ENCODE assay signal across 10 mouse cellular contexts in genomic region chr17:79454526-79454925, GRCm38 (mm10).
DNase-seq lines count a peak whose midpoint lies in the region; ATAC-seq and TF ChIP-seq lines count a peak whose summit lies in the region.
"Had no signal": no experiment of that assay in that cellular context is flagged by ENCODE, and none has a peak within 500 bp of the region (broad histone marks: within the 10 kb centered on the region; RNA-seq: fewer than 3 reads in every experiment).

No protein-coding gene starts in this region.

- 35% methylated on average over 5 of the region's 5 CpGs for WGBS in forebrain, embryonic 13.5 days
- 39% methylated on average over 5 of the region's 5 CpGs for WGBS in forebrain, embryonic 15.5 days
- WGBS in neural tube, embryonic 15.5 days: 43% methylated on average over 5 of the region's 5 CpGs
- WGBS in kidney, embryonic 15.5 days: 29% methylated on average over 5 of the region's 5 CpGs
- 19% methylated on average over 5 of the region's 5 CpGs for WGBS in stomach, postnatal 0 days
- WGBS in hindbrain, embryonic 13.5 days: 20% methylated on average over 5 of the region's 5 CpGs

- no peaks in the 10 kb centered on the region for H3K9me3 ChIP-seq in forebrain, embryonic 13.5 days (replicated peaks)
- no peaks in the 10 kb centered on the region for H3K9me3 ChIP-seq in forebrain, embryonic 15.5 days
- H3K9me3 ChIP-seq in neural tube, embryonic 15.5 days (replicated peaks): no peaks in the 10 kb centered on the region
- no peaks in the 10 kb centered on the region for H3K9me3 ChIP-seq in kidney, embryonic 15.5 days (replicated peaks)
- no peaks in the 10 kb centered on the region for H3K9me3 ChIP-seq in stomach, postnatal 0 days (ENCODE audit: control insufficient read depth, low read length)
- no peaks in the 10 kb centered on the region for H3K9me3 ChIP-seq in hindbrain, embryonic 13.5 days

- no peaks in the 10 kb centered on the region for H3K27me3 ChIP-seq in forebrain, embryonic 13.5 days
- no peaks in the 10 kb centered on the region for H3K27me3 ChIP-seq in forebrain, embryonic 15.5 days
- no peaks in the 10 kb centered on the region for H3K27me3 ChIP-seq in neural tube, embryonic 15.5 days (replicated peaks)
- no peaks in the 10 kb centered on the region for H3K27me3 ChIP-seq in kidney, embryonic 15.5 days
- H3K27me3 ChIP-seq in stomach, postnatal 0 days (ENCODE audit: control insufficient read depth, insufficient read depth, low read length): no peaks in the 10 kb centered on the region
- no peaks in the 10 kb centered on the region for H3K27me3 ChIP-seq in hindbrain, embryonic 13.5 days

- no peak overlapping the region for H3K27ac ChIP-seq in forebrain, embryonic 13.5 days
- no peak overlapping the region for H3K27ac ChIP-seq in forebrain, embryonic 15.5 days (replicated peaks)
- no peak overlapping the region for H3K27ac ChIP-seq in neural tube, embryonic 15.5 days (replicated peaks)
- H3K27ac ChIP-seq in kidney, embryonic 15.5 days: peak overlapping the region; percentile 51; the same call in 1 of the 2 replicates
- peak overlapping the region; percentile 30; the same call in 1 of the 2 replicates for H3K27ac ChIP-seq in stomach, postnatal 0 days (replicated peaks)
- H3K27ac ChIP-seq in hindbrain, embryonic 13.5 days: no peak overlapping the region
- H3K27ac ChIP-seq: layer of hippocampus, adult 2 months had no signal

- peak; percentile 23 for DNase-seq in neural tube, embryonic 10.5 days (ENCODE audit: extremely low spot score, low spot score)
- DNase-seq in stomach, postnatal 0 days (ENCODE audit: low spot score): no peak
- no peak for DNase-seq in spleen, postnatal 36 days (ENCODE audit: low spot score in 2 of 2)
- DNase-seq: cerebellum, postnatal 14 days had no signal

- peaks cover 5% of the 10 kb centered on the region; the same call in 1 of the 2 replicates for H3K4me1 ChIP-seq in forebrain, embryonic 13.5 days
- 0 out of 2 replicates have a peak, but pooled peaks cover 2% of the 10 kb centered on the region for H3K4me1 ChIP-seq in forebrain, embryonic 15.5 days
- peaks cover 16% of the 10 kb centered on the region for H3K4me1 ChIP-seq in neural tube, embryonic 15.5 days
- peaks cover 17% of the 10 kb centered on the region for H3K4me1 ChIP-seq in kidney, embryonic 15.5 days
- 0 out of 2 replicates have a peak, but pooled peaks cover 3% of the 10 kb centered on the region for H3K4me1 ChIP-seq in stomach, postnatal 0 days (replicated peaks; ENCODE audit: control insufficient read depth, insufficient read depth)
- no peaks in the 10 kb centered on the region for H3K4me1 ChIP-seq in hindbrain, embryonic 13.5 days (replicated peaks)

- no peak overlapping the region for H3K4me3 ChIP-seq in forebrain, embryonic 13.5 days
- H3K4me3 ChIP-seq in forebrain, embryonic 15.5 days: no peak overlapping the region
- H3K4me3 ChIP-seq in neural tube, embryonic 15.5 days (replicated peaks): no peak overlapping the region
- no peak overlapping the region for H3K4me3 ChIP-seq in kidney, embryonic 15.5 days (replicated peaks)
- no peak overlapping the region for H3K4me3 ChIP-seq in stomach, postnatal 0 days (ENCODE audit: low read depth, low read length)
- H3K4me3 ChIP-seq in hindbrain, embryonic 13.5 days: no peak overlapping the region
- H3K4me3 ChIP-seq: layer of hippocampus, adult 2 months had no signal

- ATAC-seq in forebrain, embryonic 13.5 days: peak; percentile 36
- no peak for ATAC-seq in forebrain, embryonic 15.5 days (replicated peaks)
- ATAC-seq in neural tube, embryonic 15.5 days (ENCODE audit: low FRiP score): no peak
- ATAC-seq in kidney, embryonic 15.5 days (replicated peaks; ENCODE audit: low FRiP score): peak; percentile 59
- peak; percentile 18; the same call in 1 of the 2 replicates for ATAC-seq in stomach, postnatal 0 days (ENCODE audit: low FRiP score, low TSS enrichment)
- no peak for ATAC-seq in hindbrain, embryonic 13.5 days (ENCODE audit: low FRiP score)

- no peak overlapping the region for H3K4me2 ChIP-seq in forebrain, embryonic 13.5 days
- H3K4me2 ChIP-seq in forebrain, embryonic 15.5 days (replicated peaks): no peak overlapping the region
- no peak overlapping the region for H3K4me2 ChIP-seq in neural tube, embryonic 15.5 days
- no peak overlapping the region for H3K4me2 ChIP-seq in kidney, embryonic 15.5 days
- H3K4me2 ChIP-seq in stomach, postnatal 0 days (replicated peaks; ENCODE audit: low read depth): no peak overlapping the region
- no peak overlapping the region for H3K4me2 ChIP-seq in hindbrain, embryonic 13.5 days

- H3K36me3 ChIP-seq in forebrain, embryonic 13.5 days (ENCODE audit: poor library complexity, severe bottlenecking): no peaks in the 10 kb centered on the region
- no peaks in the 10 kb centered on the region for H3K36me3 ChIP-seq in forebrain, embryonic 15.5 days
- no peaks in the 10 kb centered on the region for H3K36me3 ChIP-seq in neural tube, embryonic 15.5 days
- H3K36me3 ChIP-seq in kidney, embryonic 15.5 days: no peaks in the 10 kb centered on the region
- H3K36me3 ChIP-seq in stomach, postnatal 0 days (ENCODE audit: control insufficient read depth, insufficient read depth, low read length): no peaks in the 10 kb centered on the region
- H3K36me3 ChIP-seq in hindbrain, embryonic 13.5 days: no peaks in the 10 kb centered on the region

- no peak overlapping the region for H3K9ac ChIP-seq in forebrain, embryonic 13.5 days
- H3K9ac ChIP-seq in forebrain, embryonic 15.5 days (replicated peaks): no peak overlapping the region
- no peak overlapping the region for H3K9ac ChIP-seq in neural tube, embryonic 15.5 days (replicated peaks)
- no peak overlapping the region for H3K9ac ChIP-seq in kidney, embryonic 15.5 days
- no peak overlapping the region for H3K9ac ChIP-seq in stomach, postnatal 0 days (ENCODE audit: low read length)
- H3K9ac ChIP-seq in hindbrain, embryonic 13.5 days: no peak overlapping the region

- no peak for TF ChIP-seq EP300 in stomach, postnatal 0 days (optimal IDR thresholded peaks at IDR 0.05)

- TF ChIP-seq CTCF in stomach, postnatal 0 days (IDR thresholded peaks at IDR 0.05; ENCODE audit: low read depth): no peak

Comparison
In these comparisons a context has a peak if more than half of its experiments do, and no peak if none do; other contexts are left out.
1. ATAC-seq: peak in forebrain, embryonic 13.5 days (single experiment), kidney, embryonic 15.5 days (single experiment) and stomach, postnatal 0 days (single experiment); none in forebrain, embryonic 15.5 days (single experiment), neural tube, embryonic 15.5 days (single experiment) and hindbrain, embryonic 13.5 days (single experiment).
2. H3K27ac ChIP-seq: peak in kidney, embryonic 15.5 days (single experiment) and stomach, postnatal 0 days (single experiment); none in forebrain, embryonic 13.5 days (single experiment), forebrain, embryonic 15.5 days (single experiment), neural tube, embryonic 15.5 days (single experiment) and hindbrain, embryonic 13.5 days (single experiment).